Mouse (Mus musculus) spleen, adult 12 weeks (tissue): ENCODE results near the gene Lpar3.
"Not testable (repeated sequence)": the region's sequence is repeated elsewhere in the genome, so short reads cannot be mapped to it uniquely, and the experiment has no call there.

Experiments used
- DNase-seq: peaks from one replicate; pipeline ENCODE4 v3.0.0; 2022; ENCODE audit warnings: low spot score

The Lpar3 gene

GRCm38 (mm10) chr3:146209759-146210158 is 11.0 kb upstream of the Lpar3 start:
- not testable (repeated sequence) for DNase-seq

GRCm38 (mm10) chr3:146211141-146211747 is 9.5 kb upstream of the Lpar3 start:
- DNase-seq: no peak

- no peak for DNase-seq
Measured at GRCm38 (mm10) chr3:146211964-146212363, 8.8 kb upstream of the Lpar3 start.

- no peak for DNase-seq
Measured at GRCm38 (mm10) chr3:146213336-146213735, 7.4 kb upstream of the Lpar3 start.

- no peak for DNase-seq
Measured at GRCm38 (mm10) chr3:146216561-146216960, 4.2 kb upstream of the Lpar3 start.

- DNase-seq: no peak
Measured at GRCm38 (mm10) chr3:146224271-146224670, 3.5 kb downstream of the Lpar3 start.

- no peak for DNase-seq
Measured at GRCm38 (mm10) chr3:146225061-146225761, 4.4 kb downstream of the Lpar3 start.

- DNase-seq: no peak
Measured at GRCm38 (mm10) chr3:146227427-146227826, 6.7 kb downstream of the Lpar3 start.

- no peak for DNase-seq
Measured at GRCm38 (mm10) chr3:146228559-146229310, 8.0 kb downstream of the Lpar3 start.

GRCm38 (mm10) chr3:146232708-146233107 is 11.9 kb downstream of the Lpar3 start:
- no peak for DNase-seq

GRCm38 (mm10) chr3:146233741-146234140 is 13.0 kb downstream of the Lpar3 start:
- no peak for DNase-seq

GRCm38 (mm10) chr3:146234530-146234929 is 13.8 kb downstream of the Lpar3 start:
- DNase-seq: no peak

- no peak for DNase-seq
Measured at GRCm38 (mm10) chr3:146236280-146236679, 15.5 kb downstream of the Lpar3 start.

- DNase-seq: no peak
Measured at GRCm38 (mm10) chr3:146237676-146238075, 16.9 kb downstream of the Lpar3 start.

GRCm38 (mm10) chr3:146244630-146245029 is 23.9 kb downstream of the Lpar3 start:
- DNase-seq: no peak

GRCm38 (mm10) chr3:146246557-146246956 is 25.8 kb downstream of the Lpar3 start:
- DNase-seq: no peak

- no peak for DNase-seq
Measured at GRCm38 (mm10) chr3:146246992-146247391, 26.2 kb downstream of the Lpar3 start.

GRCm38 (mm10) chr3:146249895-146250294 is 29.1 kb downstream of the Lpar3 start:
- DNase-seq: no peak

GRCm38 (mm10) chr3:146251771-146252170 is 31.0 kb downstream of the Lpar3 start:
- DNase-seq: no peak

- no peak for DNase-seq
Measured at GRCm38 (mm10) chr3:146253736-146254320, 33.1 kb downstream of the Lpar3 start.

GRCm38 (mm10) chr3:146255123-146255522 is 34.4 kb downstream of the Lpar3 start:
- no peak for DNase-seq

GRCm38 (mm10) chr3:146257483-146258122 is 36.8 kb downstream of the Lpar3 start:
- peak; percentile 50 for DNase-seq
